Mouse (Mus musculus) liver, embryonic 14.5 days (tissue): ENCODE measurements around the gene Dtd1. TPM values are rescaled to one million over a fixed set of nuclear protein-coding genes. Genes with fewer than 3 reads are reported as not detected.

Source experiments
- ATAC-seq: fragments of 200-750 bp; cut with Nextera tagmentation; 2 replicates; pipeline ENCODE4 v1.8.0; 2017; ENCODE audit warnings: moderate number of reproducible peaks, mild to moderate bottlenecking, moderate library complexity; ENCODE audit not compliant: insufficient read depth
- DNase-seq, 3 experiments: peaks; one replicate each; pipeline ENCODE4 v3.0.0-alpha.2; 2012 to 2013; ENCODE audit warnings: low read depth in 3 of 3, low spot score in 3 of 3
- H3K27ac ChIP-seq: fragments of 300-500 bp; sonication (generic); 2 replicates; pipeline ENCODE4 v1.5.1; 2014; ENCODE audit warnings: moderate library complexity, mild to moderate bottlenecking, control low read depth, inconsistent platforms
- H3K27me3 ChIP-seq: fragments of 300-500 bp; sonication (generic); 2 replicates; pipeline ENCODE4 v1.6.1; 2014; ENCODE audit warnings: mild to moderate bottlenecking, low read length, moderate library complexity; ENCODE audit not compliant: control insufficient read depth, insufficient read depth
- H3K36me3 ChIP-seq: fragments of 300-500 bp; sonication (generic); replicated peaks from 2 replicates; pipeline ENCODE4 v1.6.1; 2014; ENCODE audit warnings: low read depth; ENCODE audit not compliant: control insufficient read depth, insufficient read depth
- H3K4me1 ChIP-seq, 2 experiments: fragments of 200-500 bp in 1 of 2; fragments of 300-500 bp in 1 of 2; sonication (generic) in 1 of 2; replicated peaks; 2 replicates each; pipeline ENCODE4 v1.6.1; 2012 to 2014; ENCODE audit warnings: antibody characterized with exemption in 1 of 2, inconsistent platforms in 1 of 2, low read length in 1 of 2; ENCODE audit not compliant: control insufficient read depth in 2 of 2, insufficient read depth in 2 of 2
- H3K4me2 ChIP-seq: fragments of 300-500 bp; sonication (generic); 2 replicates; pipeline ENCODE4 v1.6.1; 2014; ENCODE audit warnings: low read depth, mild to moderate bottlenecking, control low read depth, moderate library complexity
- H3K4me3 ChIP-seq, 2 experiments: fragments of 200-500 bp in 1 of 2; fragments of 300-500 bp in 1 of 2; sonication (generic) in 1 of 2; 2 replicates each; pipeline ENCODE4 v1.5.1; 2012 to 2014; ENCODE audit warnings: low read depth in 2 of 2, low read length in 2 of 2, mild to moderate bottlenecking in 2 of 2, control low read depth in 1 of 2, inconsistent platforms in 1 of 2, moderate library complexity in 1 of 2; ENCODE audit not compliant: insufficient read depth in 1 of 2
- H3K9ac ChIP-seq: fragments of 300-500 bp; sonication (generic); replicated peaks from 2 replicates; pipeline ENCODE4 v1.6.1; 2014; ENCODE audit warnings: mild to moderate bottlenecking, control low read depth, moderate library complexity
- H3K9me3 ChIP-seq: fragments of 300-500 bp; sonication (generic); 2 replicates; pipeline ENCODE4 v1.6.1; 2016; ENCODE audit warnings: low read length, mixed read lengths; ENCODE audit not compliant: control insufficient read depth
- CTCF ChIP-seq: IDR thresholded peaks from 2 replicates; pipeline ENCODE4 v1.5.1; 2016; ENCODE audit warnings: antibody characterized with exemption, low read depth, control low read depth
- EP300 ChIP-seq: IDR thresholded peaks from 2 replicates; pipeline ENCODE4 v1.6.1; 2016; ENCODE audit warnings: antibody characterized with exemption, low read depth
- WGBS: fragments of 180-500 bp; shearing (Covaris S2); extraction: QIAGEN DNeasy Blood & Tissue Kit; methylation state at CpG from one replicate; pipeline ENCODE4 v1.1.7; 2014; ENCODE audit not compliant: insufficient replicate concordance; 5-methylcytosine and 5-hydroxymethylcytosine counted together
- polyA plus RNA-seq, 2 experiments: library from polyadenylated mRNA; depleted of rRNA in 1 of 2; stranded (reverse) in 1 of 2; unstranded in 1 of 2; fragments of >200 nt; fragmentation: Nextera tagmentation in 1 of 2; extraction: Ambion mirVana in 1 of 2; gene quantifications; 2 replicates each; pipeline versions ENCODE4 v1.2.1 to v1.2.3; 2012 to 2014

Dtd1 gene
- polyA plus RNA-seq, 2 experiments = 10.6 to 21.0 TPM

- no peaks in the 10 kb centered on the region for H3K27me3 ChIP-seq
- WGBS = 61% methylated on average over 1 of the region's 1 CpGs
- H3K36me3 ChIP-seq = no peaks in the 10 kb centered on the region
- H3K27ac ChIP-seq = no peak overlapping the region
- ATAC-seq = no peak
- H3K4me3 ChIP-seq = no peak overlapping the region
- no peak overlapping the region for H3K4me2 ChIP-seq
- no peak for DNase-seq
- no peak for TF ChIP-seq CTCF
- no peak for TF ChIP-seq EP300
- no peak overlapping the region for H3K9ac ChIP-seq
- no peaks in the 10 kb centered on the region for H3K9me3 ChIP-seq
- H3K4me1 ChIP-seq = peaks cover 0 to 5% of the 10 kb centered on the region in 2 experiments; a peak in 3 of 4 replicates
Measured at GRCm38 (mm10) chr2:144601576-144601975, 1.9 kb downstream of the Dtd1 start.

- WGBS = 79% methylated on average over 6 of the region's 6 CpGs
- Histone ChIP-seq H3K9me3 (no peaks in the 10 kb centered on the region), H3K4me2 (no peak overlapping the region), H3K36me3 (no peaks in the 10 kb centered on the region), H3K27me3 (no peaks in the 10 kb centered on the region), H3K4me1 (peaks cover 0 to 5% of the 10 kb centered on the region in 2 experiments; a peak in 2 of 4 replicates), H3K27ac (no peak overlapping the region), H3K9ac (no peak overlapping the region), H3K4me3 (no peak overlapping the region)
- DNase-seq = no peak
- ATAC-seq = no peak
- TF ChIP-seq CTCF (no peak), EP300 (no peak)
Measured at GRCm38 (mm10) chr2:144613956-144614355, 14.3 kb downstream of the Dtd1 start.

- no peak overlapping the region for H3K4me3 ChIP-seq
- DNase-seq = no peak
- H3K27me3 ChIP-seq = no peaks in the 10 kb centered on the region
- no peak overlapping the region for H3K27ac ChIP-seq
- 47% methylated on average over 16 of the region's 16 CpGs for WGBS
- H3K4me1 ChIP-seq = peaks cover 0 to 5% of the 10 kb centered on the region in 2 experiments; a peak in 2 of 4 replicates
- H3K4me2 ChIP-seq = no peak overlapping the region
- ATAC-seq = peak; percentile 61; the same call in 1 of the 2 replicates
- H3K9me3 ChIP-seq = no peaks in the 10 kb centered on the region
- H3K36me3 ChIP-seq = no peaks in the 10 kb centered on the region
- no peak overlapping the region for H3K9ac ChIP-seq
- TF ChIP-seq CTCF (no peak), EP300 (no peak)
Measured at GRCm38 (mm10) chr2:144617074-144617874, 17.6 kb downstream of the Dtd1 start.

- Histone ChIP-seq H3K4me1 (peaks cover 0 to 5% of the 10 kb centered on the region in 2 experiments; a peak in 2 of 4 replicates), H3K4me3 (no peak overlapping the region), H3K4me2 (no peak overlapping the region), H3K36me3 (no peaks in the 10 kb centered on the region), H3K9ac (no peak overlapping the region), H3K27me3 (no peaks in the 10 kb centered on the region), H3K9me3 (no peaks in the 10 kb centered on the region), H3K27ac (no peak overlapping the region)
- 77% methylated on average over 6 of the region's 6 CpGs for WGBS
- TF ChIP-seq EP300 (no peak), CTCF (no peak)
- DNase-seq (no peak), ATAC-seq (no peak)
Measured at GRCm38 (mm10) chr2:144621491-144621890, 21.8 kb downstream of the Dtd1 start.

GRCm38 (mm10) chr2:144633551-144633950 is 33.9 kb downstream of the Dtd1 start:
- 45% methylated on average over 2 of the region's 2 CpGs for WGBS
- no peak overlapping the region for H3K9ac ChIP-seq
- TF ChIP-seq CTCF (no peak), EP300 (no peak)
- H3K9me3 ChIP-seq = no peaks in the 10 kb centered on the region
- H3K4me3 ChIP-seq = no peak overlapping the region
- no peaks in the 10 kb centered on the region for H3K4me1 ChIP-seq
- H3K36me3 ChIP-seq = no peaks in the 10 kb centered on the region
- DNase-seq = no peak
- ATAC-seq = no peak
- no peak overlapping the region for H3K4me2 ChIP-seq
- no peak overlapping the region for H3K27ac ChIP-seq
- no peaks in the 10 kb centered on the region for H3K27me3 ChIP-seq
